12 mouse cellular contexts compared by ENCODE assay signal in the genomic region with DNA sequence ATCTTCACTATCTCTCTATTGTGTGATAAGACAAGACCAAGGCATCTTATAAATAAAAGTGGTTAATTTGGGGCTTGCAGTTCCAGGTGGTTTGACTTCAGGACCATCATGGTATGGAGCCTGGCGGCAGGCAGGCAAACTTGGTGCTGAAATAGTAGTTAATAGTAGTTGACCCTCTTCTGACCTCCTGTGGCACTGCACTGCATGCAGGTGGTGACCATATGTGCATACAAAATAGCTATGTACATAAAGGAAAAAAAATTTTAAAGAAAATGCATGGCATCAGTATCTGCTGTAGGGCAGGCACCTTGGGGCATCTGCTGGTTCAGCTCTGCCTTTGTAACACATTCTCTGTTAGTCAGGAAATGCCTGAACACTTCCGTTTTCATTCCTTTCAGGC.
"Had no signal": no experiment of that assay in that cellular context is flagged by ENCODE, and none has a peak within 500 bp of the region (broad histone marks: within the 10 kb centered on the region; RNA-seq: fewer than 3 reads in every experiment).

No protein-coding gene starts in this region.

- H3K27me3 ChIP-seq: kidney, embryonic 15.5 days; liver, embryonic 13.5 days; midbrain, embryonic 13.5 days; neural tube, embryonic 12.5 days; stomach, embryonic 15.5 days had no signal

- H3K9ac ChIP-seq: kidney, embryonic 15.5 days; liver, embryonic 13.5 days; midbrain, embryonic 13.5 days; neural tube, embryonic 12.5 days; stomach, embryonic 15.5 days had no signal

- ATAC-seq: midbrain, embryonic 13.5 days had no signal

- DNase-seq: kidney, postnatal 14 days; left cerebral cortex, postnatal 4 days; liver; liver, embryonic 13.5 days; lung, adult 18-20 months; right cerebral cortex, postnatal 14 days; thymus, adult 2 months; thymus, postnatal 25 days had no signal

- H3K4me3 ChIP-seq: kidney, embryonic 15.5 days; liver, embryonic 13.5 days; midbrain, embryonic 13.5 days; neural tube, embryonic 12.5 days; stomach, embryonic 15.5 days had no signal

- H3K4me2 ChIP-seq: kidney, embryonic 15.5 days; liver, embryonic 13.5 days; midbrain, embryonic 13.5 days; neural tube, embryonic 12.5 days; stomach, embryonic 15.5 days had no signal

- H3K4me1 ChIP-seq: kidney, embryonic 15.5 days; liver, embryonic 13.5 days; midbrain, embryonic 13.5 days; neural tube, embryonic 12.5 days; stomach, embryonic 15.5 days had no signal

- H3K9me3 ChIP-seq: kidney, embryonic 15.5 days; liver, embryonic 13.5 days; midbrain, embryonic 13.5 days; neural tube, embryonic 12.5 days; stomach, embryonic 15.5 days had no signal

- H3K27ac ChIP-seq: kidney, embryonic 15.5 days; liver, embryonic 13.5 days; midbrain, embryonic 13.5 days; neural tube, embryonic 12.5 days; stomach, embryonic 15.5 days had no signal
